Mouse (Mus musculus) brain, embryonic 18.5 days (tissue): ENCODE results near the gene Med12l.
"Not testable (repeated sequence)": the region's sequence is repeated elsewhere in the genome, so short reads cannot be mapped to it uniquely, and the experiment has no call there.

ENCODE experiments used
- DNase-seq: peaks from one replicate; pipeline ENCODE4 v3.0.0-alpha.2; 2012; ENCODE audit warnings: low read depth, low spot score

Gene Med12l

GRCm38 (mm10) chr3:59138946-59139468 is 133.4 kb downstream of the Med12l start:
- DNase-seq, result no peak

GRCm38 (mm10) chr3:59139651-59140051 is 134.0 kb downstream of the Med12l start:
- no peak for DNase-seq

- no peak for DNase-seq
These were observed 134.5 kb downstream of the Med12l start for GRCm38 (mm10) chr3:59140115-59140514.

GRCm38 (mm10) chr3:59140941-59141340 is 135.3 kb downstream of the Med12l start:
- DNase-seq, result not testable (repeated sequence)

GRCm38 (mm10) chr3:59141507-59142305 is 136.1 kb downstream of the Med12l start:
- DNase-seq, result no peak

GRCm38 (mm10) chr3:59145194-59145593 is 139.6 kb downstream of the Med12l start:
- no peak for DNase-seq

GRCm38 (mm10) chr3:59149646-59150045 is 144.0 kb downstream of the Med12l start:
- DNase-seq, result no peak

GRCm38 (mm10) chr3:59150624-59151023 is 145.0 kb downstream of the Med12l start:
- no peak for DNase-seq

- no peak for DNase-seq
These were observed 147.8 kb downstream of the Med12l start, which contains the start of gene P2ry14 for GRCm38 (mm10) chr3:59153424-59153823. Gene P2ry14, minus strand, starts transcription at chr3:59153618.

GRCm38 (mm10) chr3:59154888-59155287 is 149.3 kb downstream of the Med12l start:
- DNase-seq, result no peak

GRCm38 (mm10) chr3:59155404-59155803 is 149.8 kb downstream of the Med12l start:
- DNase-seq, result no peak

- no peak for DNase-seq
These were observed 151.4 kb downstream of the Med12l start for GRCm38 (mm10) chr3:59157048-59157447.

- DNase-seq, result no peak
These were observed 154.8 kb downstream of the Med12l start for GRCm38 (mm10) chr3:59160465-59160864.

GRCm38 (mm10) chr3:59167417-59168054 is 161.9 kb downstream of the Med12l start:
- DNase-seq, result no peak

GRCm38 (mm10) chr3:59168476-59168875 is 162.9 kb downstream of the Med12l start:
- DNase-seq, result no peak

- DNase-seq, result no peak
These were observed 163.6 kb downstream of the Med12l start for GRCm38 (mm10) chr3:59169215-59169614.

GRCm38 (mm10) chr3:59169921-59170627 is 164.4 kb downstream of the Med12l start:
- DNase-seq, result no peak

GRCm38 (mm10) chr3:59174426-59175154 is 169.0 kb downstream of the Med12l start:
- no peak for DNase-seq

GRCm38 (mm10) chr3:59175234-59175633 is 169.6 kb downstream of the Med12l start:
- DNase-seq, result peak; percentile 8

- DNase-seq, result no peak
These were observed 171.2 kb downstream of the Med12l start for GRCm38 (mm10) chr3:59176871-59177270.

- no peak for DNase-seq
These were observed 175.5 kb downstream of the Med12l start for GRCm38 (mm10) chr3:59181134-59181533.
